Mouse (Mus musculus): ENCODE data around the gene Cxcl5. TPM values are rescaled to one million over a fixed set of nuclear protein-coding genes. Genes with fewer than 3 reads are reported as not detected.
"Not testable (repeated sequence)": the region's sequence is repeated elsewhere in the genome, so short reads cannot be mapped to it uniquely, and the experiment has no call there.

Gene Cxcl5
- total RNA-seq, 4 experiments from 2014 or later = not detected

GRCm38 (mm10) chr5:90783697-90784096 lies 24.5 kb downstream of the Cxcl5 start:
- DNase-seq (ENCODE audit: low spot score in 2 of 2) = no peak

DNA sequence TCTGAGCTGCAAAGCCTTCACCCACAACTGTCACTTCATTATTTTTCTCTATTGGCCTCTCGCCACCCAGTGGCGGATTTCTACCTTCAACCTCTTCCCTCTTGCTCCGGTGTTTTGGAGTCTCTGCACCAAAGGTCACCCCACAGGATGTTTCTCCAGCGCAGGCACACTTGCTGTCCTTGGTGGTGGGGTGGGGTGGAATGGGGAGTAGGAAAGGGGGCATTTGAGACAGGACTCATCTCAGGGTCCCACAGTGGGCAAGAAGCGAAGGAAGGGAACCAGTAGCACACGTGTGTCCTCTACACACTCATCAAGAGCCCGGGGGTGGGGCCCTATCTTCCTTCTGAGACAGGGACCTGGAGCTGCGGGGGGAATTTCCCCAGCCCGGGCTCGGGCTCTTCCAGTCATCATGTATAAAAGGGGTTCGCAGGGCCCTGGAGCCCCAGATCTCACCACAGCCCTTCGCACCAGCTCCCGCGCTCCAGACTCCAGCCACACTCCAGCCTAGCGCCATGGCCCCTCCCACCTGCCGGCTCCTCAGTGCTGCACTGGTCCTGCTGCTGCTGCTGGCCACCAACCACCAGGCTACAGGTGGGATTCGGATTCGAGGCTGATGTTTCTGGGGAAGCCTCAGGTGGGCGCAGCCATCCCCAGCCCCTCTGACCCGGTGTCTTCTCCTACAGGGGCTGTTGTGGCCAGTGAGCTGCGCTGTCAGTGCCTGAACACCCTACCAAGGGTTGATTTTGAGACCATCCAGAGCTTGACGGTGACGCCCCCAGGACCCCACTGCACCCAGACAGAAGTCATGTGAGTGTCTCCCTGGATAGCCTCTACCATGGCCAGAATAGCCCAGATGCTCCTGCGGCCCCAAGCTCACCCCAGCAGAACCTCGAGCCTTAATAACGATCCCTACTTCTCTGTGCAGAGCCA lies 26.8 kb downstream of the Cxcl5 start, which contains the start of gene Cxcl3:
TSS of gene Cxcl3 (plus strand) at position 445 of the 930 bp plus-strand sequence.
- DNase-seq (ENCODE audit: low spot score in 2 of 2) = no peak

GRCm38 (mm10) chr5:90788114-90788513 lies 29.0 kb downstream of the Cxcl5 start:
- DNase-seq (ENCODE audit: low spot score in 2 of 2) = no peak

DNA sequence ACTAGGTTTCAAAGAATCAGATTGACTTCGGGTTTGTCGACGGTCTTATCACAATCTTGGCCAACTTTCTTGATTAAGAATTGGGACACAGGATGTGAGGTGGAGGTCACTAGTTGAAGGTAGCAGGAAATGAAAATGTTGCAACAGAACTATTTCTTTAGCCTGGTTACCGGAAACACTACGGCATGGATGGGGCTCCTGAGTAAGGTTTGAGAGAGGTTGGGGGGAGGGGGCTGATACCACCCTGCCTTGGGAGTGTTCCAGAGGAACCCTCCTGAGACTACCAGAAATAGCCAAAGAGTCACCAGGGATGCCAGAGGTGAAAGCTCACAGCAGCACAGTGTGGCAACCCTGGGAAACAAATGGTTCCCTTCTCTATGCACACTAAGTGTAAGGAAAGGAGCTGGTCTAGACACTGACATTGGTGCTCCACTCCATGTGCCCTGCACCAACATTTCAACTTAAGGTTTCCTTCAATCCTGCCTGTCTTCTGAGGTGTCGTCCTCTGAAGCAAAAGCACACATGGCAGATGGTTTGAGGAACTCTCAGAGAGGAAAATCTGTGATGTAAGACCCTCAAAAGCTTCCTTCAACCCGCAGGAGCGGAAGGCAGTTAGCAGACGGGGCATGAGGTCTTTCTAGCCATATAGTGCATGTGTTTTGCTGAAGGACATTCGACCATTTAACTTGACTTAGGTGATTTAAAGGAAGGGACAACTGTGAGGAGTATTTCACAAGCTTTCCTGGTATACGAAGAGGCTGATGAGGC lies 30.3 kb downstream of the Cxcl5 start:
- no peak for DNase-seq (ENCODE audit: low spot score in 2 of 2)

DNA sequence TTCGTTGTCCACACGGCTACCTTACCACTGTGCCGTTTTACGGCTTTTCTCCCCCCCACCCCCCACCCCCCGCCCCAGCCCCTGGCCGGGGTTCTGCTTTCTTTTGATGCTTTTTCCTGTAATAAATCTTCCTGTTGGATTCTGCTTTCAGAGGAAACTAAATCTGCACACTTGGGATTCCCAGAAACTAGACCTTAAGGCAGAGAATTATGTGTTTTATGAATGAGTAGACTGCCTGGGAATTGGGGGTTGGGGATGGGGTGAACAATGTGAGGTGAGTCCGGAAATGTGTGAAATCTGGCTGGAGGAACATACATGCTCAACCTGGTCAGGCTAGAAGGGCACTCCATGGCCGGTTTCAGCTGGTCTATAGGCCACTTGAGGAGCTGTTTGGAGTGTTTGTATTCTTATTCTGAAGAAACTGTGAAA lies 30.9 kb downstream of the Cxcl5 start:
- no peak for DNase-seq (ENCODE audit: low spot score in 2 of 2)

- no peak for DNase-seq (ENCODE audit: low spot score in 2 of 2)
These were observed 35.0 kb downstream of the Cxcl5 start, which contains the start of gene Cxcl15 for GRCm38 (mm10) chr5:90794195-90794625. Gene Cxcl15, plus strand, starts transcription at chr5:90794534.

DNA sequence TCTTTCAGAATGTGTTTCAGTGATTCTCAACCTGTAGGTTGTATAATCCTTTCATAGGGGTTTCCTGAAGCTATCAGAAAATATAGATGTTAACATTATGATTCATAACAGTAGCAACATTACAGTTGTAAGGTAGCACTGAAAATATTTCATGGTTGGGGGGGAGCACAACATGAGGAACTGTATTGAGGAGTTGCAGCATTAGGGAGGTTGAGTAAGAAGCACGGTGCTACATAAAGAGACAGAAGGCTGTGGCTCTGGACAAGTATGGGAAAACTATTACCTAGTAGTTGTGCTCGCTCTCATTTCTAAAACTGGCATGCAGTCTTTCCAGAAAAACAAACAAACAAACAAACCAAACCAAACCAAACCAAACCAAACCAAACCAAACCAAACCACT lies 36.2 kb downstream of the Cxcl5 start:
- DNase-seq (ENCODE audit: low spot score in 2 of 2) = not testable (repeated sequence)

GRCm38 (mm10) chr5:90804574-90804973 lies 45.4 kb downstream of the Cxcl5 start:
- DNase-seq (ENCODE audit: low spot score in 2 of 2) = no peak

DNA sequence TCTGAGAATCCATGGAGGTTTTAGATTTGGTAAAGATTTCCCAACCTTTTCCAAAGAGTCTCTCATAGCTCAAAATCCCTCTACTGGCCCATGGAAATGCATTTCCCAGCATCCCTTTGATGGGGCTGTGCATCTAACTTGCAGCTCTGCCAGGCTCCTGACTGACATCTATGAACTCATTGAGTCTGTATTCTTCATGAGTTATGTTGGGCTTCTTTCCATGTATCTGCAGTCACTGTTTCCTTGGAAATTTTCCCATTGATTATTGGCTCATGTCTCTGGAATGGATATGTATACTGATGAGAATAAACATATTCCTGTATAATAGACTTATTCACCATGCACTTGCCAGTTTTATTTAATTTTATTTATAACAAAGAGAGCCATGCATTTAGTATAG lies 46.9 kb downstream of the Cxcl5 start:
- DNase-seq (ENCODE audit: low spot score in 2 of 2) = no peak

GRCm38 (mm10) chr5:90807176-90807950 lies 48.2 kb downstream of the Cxcl5 start:
- DNase-seq (ENCODE audit: low spot score in 2 of 2) = no peak

Small RNAs within 50 kb of the gene (microRNA-seq; reads per million reads assigned to microRNA genes)
- gene Gm24322 = not detected

Other genes starting within 250 kb of the Cxcl5 start
- under 1 TPM in 1 of 4 experiments, not detected in 3; 0.16 TPM for gene Afm, start 240.4 kb upstream of the Cxcl5 start, total RNA-seq (2022)
- not detected for gene 5830473C10Rik, start 198.3 kb upstream of the Cxcl5 start, total RNA-seq (2022)
- not detected for gene Rassf6, start 118.7 kb upstream of the Cxcl5 start, total RNA-seq (2022)
- gene Ppbp, start 9.2 kb downstream of the Cxcl5 start, total RNA-seq (2022) = under 1 TPM in 2 of 4 experiments, not detected in 2; 0.45 to 0.53 TPM
- 10 to 100 TPM in 1 of 4 experiments, 1 to 10 TPM in 3; 1.9 to 12.2 (median 6.2) TPM for gene Pf4, start 13.1 kb downstream of the Cxcl5 start, total RNA-seq (2022)
- not detected for gene Cxcl3, start 26.7 kb downstream of the Cxcl5 start, total RNA-seq (2022)
- not detected for gene Cxcl15, start 35.2 kb downstream of the Cxcl5 start, total RNA-seq (2022)
- gene Cxcl1, start 131.9 kb downstream of the Cxcl5 start, total RNA-seq (2022) = not detected
- gene Cxcl2, start 144.5 kb downstream of the Cxcl5 start, total RNA-seq (2022) = not detected
- 1 to 10 TPM; 6.8 to 8.0 (median 7.4) TPM for gene Mthfd2l, start 171.8 kb downstream of the Cxcl5 start, total RNA-seq (2022)

Data from gastrocnemius, adult 8-10 months (tissue).